Mouse (Mus musculus) testis, adult 2 months (tissue): Measurements from ENCODE around the gene Mrps27.

Source experiments
- CTCF ChIP-seq: fragments of 200-500 bp; IDR thresholded peaks from 2 replicates; pipeline ENCODE4 v1.5.1; 2012; ENCODE audit warnings: low read depth, mild to moderate bottlenecking, inconsistent platforms, low read length, moderate library complexity; ENCODE audit not compliant: control insufficient read depth, insufficient read depth, insufficient replicate concordance
- POLR2A ChIP-seq: fragments of 200-500 bp; IDR thresholded peaks from 2 replicates; pipeline ENCODE4 v1.6.1; 2012; ENCODE audit warnings: low read depth, mild to moderate bottlenecking, inconsistent platforms, low read length, moderate library complexity; ENCODE audit not compliant: control insufficient read depth

- TF ChIP-seq CTCF (no peak), POLR2A (no peak)
Observed at GRCm38 (mm10) chr13:99355861-99356260, 11.3 kb downstream of the Mrps27 start.
